Mouse (Mus musculus): Measurements from ENCODE around the gene Laptm4a.

GRCm38 (mm10) chr12:8923603-8924002, 2.1 kb downstream of the Laptm4a start:
- TF ChIP-seq CTCF (IDR thresholded peaks at IDR 0.05; ENCODE audit: low read depth), result peak; percentile 9; the same call in 1 of the 2 replicates
- no peak for TF ChIP-seq EP300 (IDR thresholded peaks at IDR 0.05; ENCODE audit: low read depth)

All from liver, embryonic 14.5 days (tissue).